Mouse (Mus musculus) MEL (cell line): ENCODE data around the gene Zfp950. TPM values are rescaled to one million over a fixed set of nuclear protein-coding genes. Genes with fewer than 3 reads are reported as not detected.

Experiments used
- DNase-seq: peaks from one replicate; pipeline ENCODE4 v3.0.0; 2011; ENCODE audit warnings: low read depth, low spot score
- H3K27ac ChIP-seq: 2 replicates; pipeline ENCODE4 v1.5.1; 2012; ENCODE audit warnings: low read depth, mild to moderate bottlenecking, control low read depth, low read length, moderate library complexity; ENCODE audit not compliant: control insufficient read depth
- H3K27me3 ChIP-seq, 2 experiments: fragments of 150-350 bp in 1 of 2; sonication (generic) in 1 of 2; 2 replicates each; pipeline ENCODE4 v1.6.1; 2012; ENCODE audit warnings: low read length in 2 of 2, mild to moderate bottlenecking in 2 of 2, improper control_type of control experiment in 1 of 2, moderate library complexity in 1 of 2; ENCODE audit not compliant: insufficient read depth in 2 of 2, control insufficient read depth in 1 of 2
- H3K36me3 ChIP-seq, 2 experiments: 2 replicates each; pipeline ENCODE4 v1.6.1; 2012 to 2014; ENCODE audit warnings: low read length in 2 of 2, improper control_type of control experiment in 1 of 2, inconsistent platforms in 1 of 2, mild to moderate bottlenecking in 1 of 2; ENCODE audit not compliant: insufficient read depth in 2 of 2, control insufficient read depth in 1 of 2
- H3K4me1 ChIP-seq, 2 experiments: fragments of 150-350 bp in 1 of 2; sonication (generic) in 1 of 2; 2 replicates each; pipeline ENCODE4 v1.6.1; 2012; ENCODE audit warnings: low read length in 2 of 2, improper control_type of control experiment in 1 of 2, mild to moderate bottlenecking in 1 of 2; ENCODE audit not compliant: insufficient read depth in 2 of 2, control insufficient read depth in 1 of 2
- H3K4me3 ChIP-seq, 2 experiments: fragments of 150-350 bp in 1 of 2; sonication (generic) in 1 of 2; 2 replicates each; pipeline ENCODE4 v1.5.1; 2012; ENCODE audit warnings: low read depth in 2 of 2, low read length in 2 of 2, mild to moderate bottlenecking in 2 of 2, moderate library complexity in 2 of 2, control low read depth in 1 of 2, improper control_type of control experiment in 1 of 2; ENCODE audit not compliant: control insufficient read depth in 1 of 2, insufficient read depth in 1 of 2
- H3K79me2 ChIP-seq: 2 replicates; pipeline ENCODE4 v1.6.1; 2012; ENCODE audit warnings: mild to moderate bottlenecking, low read length, moderate library complexity; ENCODE audit not compliant: control insufficient read depth, poor library complexity, insufficient read depth
- H3K9ac ChIP-seq: 2 replicates; pipeline ENCODE4 v1.6.1; 2012; ENCODE audit warnings: low read depth, mild to moderate bottlenecking, control low read depth, low read length, moderate library complexity; ENCODE audit not compliant: control insufficient read depth, poor library complexity, severe bottlenecking
- H3K9me3 ChIP-seq: fragments of 150-350 bp; sonication (generic); replicated peaks from 2 replicates; pipeline ENCODE4 v1.6.1; 2012; ENCODE audit warnings: mild to moderate bottlenecking, low read length, improper control_type of control experiment, moderate library complexity; ENCODE audit not compliant: insufficient read depth
- BHLHE40 ChIP-seq: IDR thresholded peaks from 2 replicates; pipeline ENCODE4 v1.6.1; 2012; ENCODE audit warnings: low read depth, mild to moderate bottlenecking, inconsistent platforms, low read length, improper control_type of control experiment, borderline replicate concordance
- CHD1 ChIP-seq: IDR thresholded peaks from 2 replicates; pipeline ENCODE4 v1.6.1; 2012; ENCODE audit warnings: low read depth, mild to moderate bottlenecking, inconsistent platforms, low read length, improper control_type of control experiment
- EP300 ChIP-seq, 2 experiments: IDR thresholded peaks; 2 replicates each; pipeline ENCODE4 v1.6.1; 2011; ENCODE audit warnings: improper control_type of control experiment in 2 of 2, low read length in 2 of 2, low read depth in 1 of 2, mild to moderate bottlenecking in 1 of 2
- GABPA ChIP-seq: IDR thresholded peaks from 2 replicates; pipeline ENCODE4 v1.6.1; 2012; ENCODE audit warnings: low read depth, mild to moderate bottlenecking, inconsistent platforms, low read length, improper control_type of control experiment, moderate library complexity
- GATA1 ChIP-seq: IDR thresholded peaks from 2 replicates; pipeline ENCODE4 v1.6.1; 2011; ENCODE audit warnings: low read depth, low read length, improper control_type of control experiment
- KAT2A ChIP-seq: conservative IDR thresholded peaks from 2 replicates; pipeline ENCODE4 v1.6.1; 2012; ENCODE audit warnings: low read depth, low read length, improper control_type of control experiment, inconsistent platforms
- MAFK ChIP-seq: IDR thresholded peaks from 2 replicates; pipeline ENCODE4 v1.6.1; 2011; ENCODE audit warnings: low read depth, mild to moderate bottlenecking, low read length, improper control_type of control experiment, borderline replicate concordance
- MAZ ChIP-seq: IDR thresholded peaks from 2 replicates; pipeline ENCODE4 v1.6.1; 2012; ENCODE audit warnings: low read depth, mild to moderate bottlenecking, inconsistent platforms, low read length, improper control_type of control experiment
- MYC ChIP-seq: IDR thresholded peaks from 2 replicates; pipeline ENCODE4 v1.6.1; 2011; ENCODE audit warnings: low read depth, mild to moderate bottlenecking, low read length, improper control_type of control experiment, moderate library complexity
- NRF1 ChIP-seq: IDR thresholded peaks from 2 replicates; pipeline ENCODE4 v1.6.1; 2014; ENCODE audit warnings: low read depth, mild to moderate bottlenecking, inconsistent platforms, low read length, improper control_type of control experiment, moderate library complexity; ENCODE audit not compliant: poor library complexity, insufficient read depth, severe bottlenecking
- POLR2A ChIP-seq, 2 experiments: IDR thresholded peaks; 2 replicates each; pipeline ENCODE4 v1.6.1; 2011 to 2012; ENCODE audit warnings: low read length in 2 of 2, mild to moderate bottlenecking in 2 of 2, control low read depth in 1 of 2, improper control_type of control experiment in 1 of 2, low read depth in 1 of 2, moderate library complexity in 1 of 2; ENCODE audit not compliant: control insufficient read depth in 1 of 2, insufficient read depth in 1 of 2, poor library complexity in 1 of 2
- SIN3A ChIP-seq: IDR thresholded peaks from 2 replicates; pipeline ENCODE4 v1.6.1; 2012; ENCODE audit warnings: low read length, improper control_type of control experiment, inconsistent platforms
- SMC3 ChIP-seq: IDR thresholded peaks from 2 replicates; pipeline ENCODE4 v1.6.1; 2011; ENCODE audit warnings: low read depth, low read length, improper control_type of control experiment
- TAL1 ChIP-seq: IDR thresholded peaks from 2 replicates; pipeline ENCODE4 v1.6.1; 2012; ENCODE audit warnings: mild to moderate bottlenecking, inconsistent platforms, low read length, moderate library complexity, mixed read lengths
- TBP ChIP-seq: IDR thresholded peaks from 2 replicates; pipeline ENCODE4 v1.8.0; 2011; ENCODE audit warnings: low read depth, low read length, improper control_type of control experiment
- TCF12 ChIP-seq: IDR thresholded peaks from 2 replicates; pipeline ENCODE4 v1.6.1; 2014; ENCODE audit warnings: low read depth, mild to moderate bottlenecking, inconsistent platforms, low read length, improper control_type of control experiment, moderate library complexity
- UBTF ChIP-seq: IDR thresholded peaks from 2 replicates; pipeline ENCODE4 v1.6.1; 2012; ENCODE audit warnings: low read depth, mild to moderate bottlenecking, inconsistent platforms, low read length, improper control_type of control experiment, moderate library complexity, borderline replicate concordance; ENCODE audit not compliant: insufficient read depth
- USF2 ChIP-seq, 2 experiments: IDR thresholded peaks; 2 replicates each; pipeline ENCODE4 v1.6.1; 2011 to 2012; ENCODE audit warnings: improper control_type of control experiment in 2 of 2, low read length in 2 of 2, borderline replicate concordance in 1 of 2, inconsistent platforms in 1 of 2, low read depth in 1 of 2, mild to moderate bottlenecking in 1 of 2; ENCODE audit not compliant: insufficient read depth in 1 of 2
- ZKSCAN1 ChIP-seq: IDR thresholded peaks from 2 replicates; pipeline ENCODE4 v1.6.1; 2012; ENCODE audit warnings: low read depth, mild to moderate bottlenecking, inconsistent platforms, low read length, improper control_type of control experiment, moderate library complexity
- ZMIZ1 ChIP-seq: IDR thresholded peaks from 2 replicates; pipeline ENCODE4 v1.6.1; 2012; ENCODE audit warnings: low read depth, mild to moderate bottlenecking, inconsistent platforms, low read length, improper control_type of control experiment, moderate library complexity
- ZNF384 ChIP-seq: IDR thresholded peaks from 2 replicates; pipeline ENCODE4 v1.6.1; 2012; ENCODE audit warnings: low read depth, mild to moderate bottlenecking, inconsistent platforms, low read length, improper control_type of control experiment
- polyA plus RNA-seq, 2 experiments: library from polyadenylated mRNA; stranded (reverse) in 1 of 2; unstranded in 1 of 2; fragments of >175 nt in 1 of 2; fragments of >200 nt in 1 of 2; gene quantifications; 2 replicates each; pipeline versions ENCODE4 v1.2.1 to v1.2.4; 2012; ENCODE audit warnings: low replicate concordance in 2 of 2, low read depth in 1 of 2; ENCODE audit not compliant: insufficient read length in 2 of 2, insufficient read depth in 1 of 2, missing spikeins in 1 of 2
- total RNA-seq: library from RNA; depleted of rRNA; stranded (reverse); fragments of 300-350 nt; gene quantifications from 2 replicates; pipeline ENCODE4 v1.2.3, GENCODE M21; 2012

Gene Zfp950
- total and polyA plus RNA-seq, 3 experiments, result 5.4 to 113 (median 12.1) TPM

GRCm38 (mm10) chr19:61021939-61022566 is 118.6 kb downstream of the Zfp950 start:
- Histone ChIP-seq H3K9me3 (no peaks in the 10 kb centered on the region), H3K9ac (no peak overlapping the region), H3K36me3 (no peaks in the 10 kb centered on the region), H3K27me3 (no peaks in the 10 kb centered on the region), H3K79me2 (no peaks in the 10 kb centered on the region), H3K4me3 (no peak overlapping the region), H3K4me1 (no peaks in the 10 kb centered on the region), H3K27ac (no peak overlapping the region)
- TF ChIP-seq TAL1 (no peak), SMC3 (no peak), BHLHE40 (no peak), CHD1 (no peak), MAFK (no peak), ZMIZ1 (no peak), KAT2A (no peak), NRF1 (no peak), MAZ (no peak), GABPA (no peak), ZNF384 (no peak), POLR2A (IDR thresholded peaks at IDR 0.05; ENCODE audit: control insufficient read depth in 1 of 2, insufficient read depth in 1 of 2, low read depth in 1 of 2, low read length in 2 of 2, poor library complexity in 1 of 2) (no peak), GATA1 (no peak), TCF12 (no peak), MYC (no peak), UBTF (no peak), ZKSCAN1 (no peak), SIN3A (no peak), TBP (no peak), EP300 (IDR thresholded peaks at IDR 0.05; ENCODE audit: low read depth in 1 of 2, low read length in 2 of 2) (no peak)
- DNase-seq, result no peak

- no peaks in the 10 kb centered on the region for H3K36me3 ChIP-seq
- DNase-seq, result no peak
- H3K79me2 ChIP-seq, result no peaks in the 10 kb centered on the region
- no peak overlapping the region for H3K9ac ChIP-seq
- TF ChIP-seq SMC3, result no peak
- TF ChIP-seq SIN3A, result no peak
- TF ChIP-seq USF2 (IDR thresholded peaks at IDR 0.05; ENCODE audit: borderline replicate concordance in 1 of 2, insufficient read depth in 1 of 2, low read depth in 1 of 2, low read length in 2 of 2), result no peak
- H3K4me1 ChIP-seq, result no peaks in the 10 kb centered on the region
- no peak overlapping the region for H3K27ac ChIP-seq
- H3K27me3 ChIP-seq, result no peaks in the 10 kb centered on the region
- no peaks in the 10 kb centered on the region for H3K9me3 ChIP-seq
- no peak overlapping the region for H3K4me3 ChIP-seq
These were observed 119.1 kb downstream of the Zfp950 start for GRCm38 (mm10) chr19:61021502-61021901.
